Mouse (Mus musculus): ENCODE measurements around the gene Dbx1. TPM values are rescaled to one million over a fixed set of nuclear protein-coding genes. Genes with fewer than 3 reads are reported as not detected.

The Dbx1 gene
- polyA plus RNA-seq, 1 experiment from 2014 or later, result not detected

- peaks cover 6% of the 10 kb centered on the region for H3K4me1 ChIP-seq (ENCODE audit: insufficient read depth, low read length)
- peaks cover 70% of the 10 kb centered on the region for H3K27me3 ChIP-seq (ENCODE audit: insufficient read depth, low read length)
- H3K9me3 ChIP-seq (ENCODE audit: low read length), result no peaks in the 10 kb centered on the region
- no peak for ATAC-seq (ENCODE audit: low FRiP score, low TSS enrichment)
- H3K4me3 ChIP-seq (ENCODE audit: low read length), result no peak overlapping the region
- H3K36me3 ChIP-seq (ENCODE audit: insufficient read depth, low read length), result no peaks in the 10 kb centered on the region
- H3K4me2 ChIP-seq (replicated peaks; ENCODE audit: low read depth, low read length), result no peak overlapping the region
- no peak overlapping the region for H3K27ac ChIP-seq (ENCODE audit: low read length)
- 24% methylated on average over 3 of the region's 3 CpGs for WGBS
- H3K9ac ChIP-seq (replicated peaks; ENCODE audit: low read length), result no peak overlapping the region
Measured at GRCm38 (mm10) chr7:49640709-49641305, 4.2 kb upstream of the Dbx1 start.

GRCm38 (mm10) chr7:49639864-49640708 lies 3.4 kb upstream of the Dbx1 start:
- ATAC-seq (ENCODE audit: low FRiP score, low TSS enrichment), result 0 out of 2 replicates have a peak, but pooled peaks have one; percentile 31

GRCm38 (mm10) chr7:49638941-49639776 lies 2.5 kb upstream of the Dbx1 start:
- Histone ChIP-seq H3K4me3 (ENCODE audit: low read length) (peak overlapping the region; percentile 22), H3K36me3 (ENCODE audit: insufficient read depth, low read length) (no peaks in the 10 kb centered on the region), H3K9ac (replicated peaks; ENCODE audit: low read length) (no peak overlapping the region), H3K9me3 (ENCODE audit: low read length) (no peaks in the 10 kb centered on the region; the same call in 1 of the 2 replicates), H3K27me3 (ENCODE audit: insufficient read depth, low read length) (peaks cover 85% of the 10 kb centered on the region), H3K27ac (ENCODE audit: low read length) (no peak overlapping the region), H3K4me1 (ENCODE audit: insufficient read depth, low read length) (peaks cover 11% of the 10 kb centered on the region), H3K4me2 (replicated peaks; ENCODE audit: low read depth, low read length) (peak overlapping the region; percentile 29)
- WGBS, result 2% methylated on average over 35 of the region's 35 CpGs
- ATAC-seq (ENCODE audit: low FRiP score, low TSS enrichment), result no peak

More at GRCm38 (mm10) chr7:49639864-49640708, 3.4 kb upstream of the Dbx1 start:
- Histone ChIP-seq H3K4me3 (ENCODE audit: low read length) (no peak overlapping the region), H3K9ac (replicated peaks; ENCODE audit: low read length) (no peak overlapping the region), H3K4me1 (ENCODE audit: insufficient read depth, low read length) (peaks cover 9% of the 10 kb centered on the region), H3K4me2 (replicated peaks; ENCODE audit: low read depth, low read length) (no peak overlapping the region), H3K36me3 (ENCODE audit: insufficient read depth, low read length) (no peaks in the 10 kb centered on the region), H3K9me3 (ENCODE audit: low read length) (no peaks in the 10 kb centered on the region; the same call in 1 of the 2 replicates), H3K27me3 (ENCODE audit: insufficient read depth, low read length) (peaks cover 77% of the 10 kb centered on the region), H3K27ac (ENCODE audit: low read length) (no peak overlapping the region)
- WGBS, result 16% methylated on average over 18 of the region's 18 CpGs

GRCm38 (mm10) chr7:49637851-49638663 lies 1.4 kb upstream of the Dbx1 start:
- 1% methylated on average over 21 of the region's 21 CpGs for WGBS
- no peaks in the 10 kb centered on the region for H3K36me3 ChIP-seq (ENCODE audit: insufficient read depth, low read length)
- H3K9me3 ChIP-seq (ENCODE audit: low read length), result no peaks in the 10 kb centered on the region; the same call in 1 of the 2 replicates
- H3K27me3 ChIP-seq (ENCODE audit: insufficient read depth, low read length), result peaks cover 93% of the 10 kb centered on the region
- H3K4me1 ChIP-seq (ENCODE audit: insufficient read depth, low read length), result peaks cover 20% of the 10 kb centered on the region
- no peak overlapping the region for H3K4me2 ChIP-seq (replicated peaks; ENCODE audit: low read depth, low read length)
- no peak overlapping the region for H3K27ac ChIP-seq (ENCODE audit: low read length)
- no peak overlapping the region for H3K9ac ChIP-seq (replicated peaks; ENCODE audit: low read length)
- no peak overlapping the region for H3K4me3 ChIP-seq (ENCODE audit: low read length)
- no peak for ATAC-seq (ENCODE audit: low FRiP score, low TSS enrichment)

GRCm38 (mm10) chr7:49637281-49637680 lies 632 bp upstream of the Dbx1 start:
- H3K27ac ChIP-seq (ENCODE audit: low read length), result no peak overlapping the region
- no peak overlapping the region for H3K4me3 ChIP-seq (ENCODE audit: low read length)
- ATAC-seq (ENCODE audit: low FRiP score, low TSS enrichment), result no peak
- no peaks in the 10 kb centered on the region; the same call in 1 of the 2 replicates for H3K9me3 ChIP-seq (ENCODE audit: low read length)
- H3K9ac ChIP-seq (replicated peaks; ENCODE audit: low read length), result no peak overlapping the region
- WGBS, result 2% methylated on average over 9 of the region's 9 CpGs
- peaks cover 22% of the 10 kb centered on the region for H3K4me1 ChIP-seq (ENCODE audit: insufficient read depth, low read length)
- no peaks in the 10 kb centered on the region for H3K36me3 ChIP-seq (ENCODE audit: insufficient read depth, low read length)
- no peak overlapping the region for H3K4me2 ChIP-seq (replicated peaks; ENCODE audit: low read depth, low read length)
- peaks cover 96% of the 10 kb centered on the region for H3K27me3 ChIP-seq (ENCODE audit: insufficient read depth, low read length)

GRCm38 (mm10) chr7:49635971-49636370 lies 678 bp downstream of the Dbx1 start:
- no peaks in the 10 kb centered on the region; the same call in 1 of the 2 replicates for H3K9me3 ChIP-seq (ENCODE audit: low read length)
- peaks cover 96% of the 10 kb centered on the region for H3K27me3 ChIP-seq (ENCODE audit: insufficient read depth, low read length)
- 1% methylated on average over 22 of the region's 22 CpGs for WGBS
- no peak overlapping the region for H3K27ac ChIP-seq (ENCODE audit: low read length)
- H3K36me3 ChIP-seq (ENCODE audit: insufficient read depth, low read length), result no peaks in the 10 kb centered on the region
- ATAC-seq (ENCODE audit: low FRiP score, low TSS enrichment), result no peak
- H3K4me1 ChIP-seq (ENCODE audit: insufficient read depth, low read length), result peaks cover 22% of the 10 kb centered on the region
- no peak overlapping the region for H3K9ac ChIP-seq (replicated peaks; ENCODE audit: low read length)
- H3K4me2 ChIP-seq (replicated peaks; ENCODE audit: low read depth, low read length), result no peak overlapping the region
- H3K4me3 ChIP-seq (ENCODE audit: low read length), result no peak overlapping the region

GRCm38 (mm10) chr7:49635074-49635621 lies 1.5 kb downstream of the Dbx1 start:
- H3K27me3 ChIP-seq (ENCODE audit: insufficient read depth, low read length), result peaks cover 96% of the 10 kb centered on the region
- WGBS, result under 1% methylated on average over 35 of the region's 35 CpGs
- no peaks in the 10 kb centered on the region; the same call in 1 of the 2 replicates for H3K9me3 ChIP-seq (ENCODE audit: low read length)
- no peak overlapping the region; the same call in 1 of the 2 replicates for H3K4me3 ChIP-seq (ENCODE audit: low read length)
- no peaks in the 10 kb centered on the region for H3K36me3 ChIP-seq (ENCODE audit: insufficient read depth, low read length)
- ATAC-seq (ENCODE audit: low FRiP score, low TSS enrichment), result no peak
- H3K27ac ChIP-seq (ENCODE audit: low read length), result no peak overlapping the region
- no peak overlapping the region for H3K4me2 ChIP-seq (replicated peaks; ENCODE audit: low read depth, low read length)
- H3K4me1 ChIP-seq (ENCODE audit: insufficient read depth, low read length), result peaks cover 22% of the 10 kb centered on the region
- no peak overlapping the region for H3K9ac ChIP-seq (replicated peaks; ENCODE audit: low read length)

- Histone ChIP-seq H3K27me3 (ENCODE audit: insufficient read depth, low read length) (peaks cover 95% of the 10 kb centered on the region), H3K4me3 (ENCODE audit: low read length) (peak overlapping the region; percentile 40), H3K36me3 (ENCODE audit: insufficient read depth, low read length) (no peaks in the 10 kb centered on the region), H3K4me1 (ENCODE audit: insufficient read depth, low read length) (peaks cover 22% of the 10 kb centered on the region), H3K4me2 (replicated peaks; ENCODE audit: low read depth, low read length) (peak overlapping the region; percentile 59), H3K9ac (replicated peaks; ENCODE audit: low read length) (no peak overlapping the region), H3K27ac (ENCODE audit: low read length) (no peak overlapping the region), H3K9me3 (ENCODE audit: low read length) (no peaks in the 10 kb centered on the region; the same call in 1 of the 2 replicates)
- WGBS, result under 1% methylated on average over 26 of the region's 26 CpGs
- no peak for ATAC-seq (ENCODE audit: low FRiP score, low TSS enrichment)
Measured at GRCm38 (mm10) chr7:49634291-49635073, 2.2 kb downstream of the Dbx1 start.

Data from kidney, embryonic 16.5 days (tissue).